Mouse (Mus musculus): Measurements from ENCODE around the gene Micall1.

Gene Micall1

GRCm38 (mm10) chr15:79185213-79185612 lies 76.5 kb downstream of the Micall1 start:
- DNase-seq (ENCODE audit: low read depth): no peak

Data from c-Kit-positive CD71-positive TER-119-negative erythroid progenitor cells, embryonic 14.5 days (primary cell).